Mouse (Mus musculus): ENCODE results near the gene Reg3g. TPM values are rescaled to one million over a fixed set of nuclear protein-coding genes. Genes with fewer than 3 reads are reported as not detected.
"Not testable (repeated sequence)": the region's sequence is repeated elsewhere in the genome, so short reads cannot be mapped to it uniquely, and the experiment has no call there.

Gene Reg3g
- polyA plus RNA-seq, 1 experiment from 2014 or later, result not detected

GRCm38 (mm10) chr6:78460191-78460825, 8.4 kb downstream of the Reg3g start:
- ATAC-seq (replicated peaks; ENCODE audit: low FRiP score), result no peak
- H3K9me3 ChIP-seq (ENCODE audit: control insufficient read depth, low read length), result no peaks in the 10 kb centered on the region
- no peaks in the 10 kb centered on the region for H3K27me3 ChIP-seq (replicated peaks; ENCODE audit: control insufficient read depth, insufficient read depth, low read length)
- no peaks in the 10 kb centered on the region for H3K4me1 ChIP-seq (replicated peaks; ENCODE audit: control insufficient read depth, insufficient read depth, low read length)
- no peak overlapping the region for H3K27ac ChIP-seq (ENCODE audit: low read depth, low read length)
- no peak for DNase-seq (ENCODE audit: low spot score)
- WGBS, result 67% methylated on average over 3 of the region's 3 CpGs
- no peak overlapping the region for H3K9ac ChIP-seq (ENCODE audit: low read depth, low read length)
- no peaks in the 10 kb centered on the region for H3K36me3 ChIP-seq (ENCODE audit: control insufficient read depth, insufficient read depth, low read length)
- H3K4me2 ChIP-seq, result no peak overlapping the region
- H3K4me3 ChIP-seq (ENCODE audit: low read depth, low read length), result no peak overlapping the region

GRCm38 (mm10) chr6:78452804-78453203, 15.9 kb downstream of the Reg3g start:
- WGBS, result 82% methylated on average over 2 of the region's 2 CpGs
- no peak for ATAC-seq (replicated peaks; ENCODE audit: low FRiP score)
- Histone ChIP-seq H3K27me3 (replicated peaks; ENCODE audit: control insufficient read depth, insufficient read depth, low read length) (no peaks in the 10 kb centered on the region), H3K4me3 (ENCODE audit: low read depth, low read length) (no peak overlapping the region), H3K27ac (ENCODE audit: low read depth, low read length) (no peak overlapping the region), H3K4me2 (no peak overlapping the region), H3K9me3 (ENCODE audit: control insufficient read depth, low read length) (no peaks in the 10 kb centered on the region), H3K4me1 (replicated peaks; ENCODE audit: control insufficient read depth, insufficient read depth, low read length) (no peaks in the 10 kb centered on the region), H3K36me3 (ENCODE audit: control insufficient read depth, insufficient read depth, low read length) (no peaks in the 10 kb centered on the region), H3K9ac (ENCODE audit: low read depth, low read length) (no peak overlapping the region)
- no peak for DNase-seq (ENCODE audit: low spot score)

- Histone ChIP-seq H3K4me1 (replicated peaks; ENCODE audit: control insufficient read depth, insufficient read depth, low read length) (no peaks in the 10 kb centered on the region), H3K27ac (ENCODE audit: low read depth, low read length) (no peak overlapping the region), H3K4me3 (ENCODE audit: low read depth, low read length) (no peak overlapping the region), H3K4me2 (no peak overlapping the region), H3K27me3 (replicated peaks; ENCODE audit: control insufficient read depth, insufficient read depth, low read length) (no peaks in the 10 kb centered on the region), H3K9ac (ENCODE audit: low read depth, low read length) (no peak overlapping the region), H3K9me3 (ENCODE audit: control insufficient read depth, low read length) (no peaks in the 10 kb centered on the region), H3K36me3 (ENCODE audit: control insufficient read depth, insufficient read depth, low read length) (no peaks in the 10 kb centered on the region)
- ATAC-seq (replicated peaks; ENCODE audit: low FRiP score) (no peak), DNase-seq (ENCODE audit: low spot score) (no peak)
Observed at GRCm38 (mm10) chr6:78448409-78448808, 20.3 kb downstream of the Reg3g start.

- no peak for ATAC-seq (replicated peaks; ENCODE audit: low FRiP score)
- no peak overlapping the region for H3K4me3 ChIP-seq (ENCODE audit: low read depth, low read length)
- 33% methylated on average over 1 of the region's 1 CpGs for WGBS
- H3K4me1 ChIP-seq (replicated peaks; ENCODE audit: control insufficient read depth, insufficient read depth, low read length), result no peaks in the 10 kb centered on the region
- no peak overlapping the region for H3K4me2 ChIP-seq
- H3K36me3 ChIP-seq (ENCODE audit: control insufficient read depth, insufficient read depth, low read length), result no peaks in the 10 kb centered on the region
- H3K9me3 ChIP-seq (ENCODE audit: control insufficient read depth, low read length), result no peaks in the 10 kb centered on the region
- no peak overlapping the region for H3K27ac ChIP-seq (ENCODE audit: low read depth, low read length)
- no peak overlapping the region for H3K9ac ChIP-seq (ENCODE audit: low read depth, low read length)
- no peak for DNase-seq (ENCODE audit: low spot score)
- no peaks in the 10 kb centered on the region for H3K27me3 ChIP-seq (replicated peaks; ENCODE audit: control insufficient read depth, insufficient read depth, low read length)
Observed at GRCm38 (mm10) chr6:78447202-78447601, 21.5 kb downstream of the Reg3g start.

- WGBS, result 70% methylated on average over 3 of the region's 3 CpGs
- Histone ChIP-seq H3K36me3 (ENCODE audit: control insufficient read depth, insufficient read depth, low read length) (no peaks in the 10 kb centered on the region), H3K9me3 (ENCODE audit: control insufficient read depth, low read length) (no peaks in the 10 kb centered on the region), H3K4me1 (replicated peaks; ENCODE audit: control insufficient read depth, insufficient read depth, low read length) (no peaks in the 10 kb centered on the region), H3K27ac (ENCODE audit: low read depth, low read length) (no peak overlapping the region), H3K27me3 (replicated peaks; ENCODE audit: control insufficient read depth, insufficient read depth, low read length) (no peaks in the 10 kb centered on the region), H3K9ac (ENCODE audit: low read depth, low read length) (no peak overlapping the region), H3K4me3 (ENCODE audit: low read depth, low read length) (no peak overlapping the region), H3K4me2 (no peak overlapping the region)
- ATAC-seq (replicated peaks; ENCODE audit: low FRiP score), result no peak
- DNase-seq (ENCODE audit: low spot score), result no peak
Observed at GRCm38 (mm10) chr6:78425497-78425896, 43.2 kb downstream of the Reg3g start.

GRCm38 (mm10) chr6:78422411-78422810, 46.3 kb downstream of the Reg3g start, which contains the start of gene Reg1:
TSS of gene Reg1 (plus strand) at chr6:78422711.
- DNase-seq (ENCODE audit: low spot score); H3K36me3 ChIP-seq (ENCODE audit: control insufficient read depth, insufficient read depth, low read length); H3K9ac ChIP-seq (ENCODE audit: low read depth, low read length); H3K27me3 ChIP-seq (replicated peaks; ENCODE audit: control insufficient read depth, insufficient read depth, low read length); ATAC-seq (replicated peaks; ENCODE audit: low FRiP score); H3K9me3 ChIP-seq (ENCODE audit: control insufficient read depth, low read length); H3K27ac ChIP-seq (ENCODE audit: low read depth, low read length); H3K4me2 ChIP-seq; H3K4me3 ChIP-seq (ENCODE audit: low read depth, low read length); H3K4me1 ChIP-seq (replicated peaks; ENCODE audit: control insufficient read depth, insufficient read depth, low read length): not testable (repeated sequence)

Other genes starting within 250 kb of the Reg3g start
- gene Reg3b, start 98.2 kb downstream of the Reg3g start, polyA plus RNA-seq (2014; fragmentation: Nextera tagmentation; extraction: Ambion mirVana), result not detected in 2 replicates
- gene Reg3d, start 90.0 kb downstream of the Reg3g start, polyA plus RNA-seq (2014; fragmentation: Nextera tagmentation; extraction: Ambion mirVana), result not detected in 2 replicates
- gene Reg3a, start 88.2 kb downstream of the Reg3g start, polyA plus RNA-seq (2014; fragmentation: Nextera tagmentation; extraction: Ambion mirVana), result not detected in 2 replicates
- gene Reg2, start 73.2 kb downstream of the Reg3g start, polyA plus RNA-seq (2014; fragmentation: Nextera tagmentation; extraction: Ambion mirVana), result not detected in 2 replicates
- not detected in 2 replicates for gene Reg1, start 46.2 kb downstream of the Reg3g start, polyA plus RNA-seq (2014; fragmentation: Nextera tagmentation; extraction: Ambion mirVana)